Mouse (Mus musculus) midbrain, embryonic 14.5 days (tissue): Measurements from ENCODE around the gene Slc35a5. TPM values are rescaled to one million over a fixed set of nuclear protein-coding genes. Genes with fewer than 3 reads are reported as not detected.

Source experiments
- ATAC-seq: fragments of 200-750 bp; cut with Nextera tagmentation; 2 replicates; pipeline ENCODE4 v1.8.0; 2017; ENCODE audit warnings: moderate number of reproducible peaks, moderate library complexity; ENCODE audit not compliant: low FRiP score, low TSS enrichment
- DNase-seq: peaks from one replicate; pipeline ENCODE4 v3.0.0-alpha.2; 2015
- H3K27ac ChIP-seq: fragments of 300-500 bp; sonication (generic); replicated peaks from 2 replicates; pipeline ENCODE4 v1.5.1; 2014; ENCODE audit warnings: mild to moderate bottlenecking, low read depth, low read length, moderate library complexity
- H3K27me3 ChIP-seq: fragments of 300-500 bp; sonication (generic); 2 replicates; pipeline ENCODE4 v1.6.1; 2014; ENCODE audit warnings: low read length, control low read depth, mixed read lengths; ENCODE audit not compliant: control insufficient read depth, insufficient read depth
- H3K36me3 ChIP-seq: fragments of 300-500 bp; sonication (generic); 2 replicates; pipeline ENCODE4 v1.6.1; 2014; ENCODE audit warnings: low read length, control low read depth; ENCODE audit not compliant: control insufficient read depth, insufficient read depth
- H3K4me1 ChIP-seq: fragments of 300-500 bp; sonication (generic); 2 replicates; pipeline ENCODE4 v1.6.1; 2014; ENCODE audit warnings: mild to moderate bottlenecking, antibody characterized with exemption, low read length, control low read depth; ENCODE audit not compliant: control insufficient read depth, insufficient read depth
- H3K4me2 ChIP-seq: fragments of 300-500 bp; sonication (generic); 2 replicates; pipeline ENCODE4 v1.6.1; 2014; ENCODE audit warnings: mild to moderate bottlenecking, low read length, moderate library complexity
- H3K4me3 ChIP-seq: fragments of 300-500 bp; sonication (generic); replicated peaks from 2 replicates; pipeline ENCODE4 v1.5.1; 2014; ENCODE audit warnings: low read depth, low read length
- H3K9ac ChIP-seq: fragments of 300-500 bp; sonication (generic); replicated peaks from 2 replicates; pipeline ENCODE4 v1.6.1; 2014; ENCODE audit warnings: mild to moderate bottlenecking, low read length, moderate library complexity
- H3K9me3 ChIP-seq: fragments of 300-500 bp; sonication (generic); 2 replicates; pipeline ENCODE4 v1.6.1; 2016; ENCODE audit warnings: low read length, control low read depth, mixed read lengths; ENCODE audit not compliant: control insufficient read depth
- WGBS: fragments of 180-500 bp; shearing (Covaris S2); extraction: QIAGEN DNeasy Blood & Tissue Kit; methylation state at CpG from one replicate; pipeline ENCODE4 v1.1.7; 2014; 5-methylcytosine and 5-hydroxymethylcytosine counted together
- polyA plus RNA-seq: library from polyadenylated mRNA; unstranded; fragments of >200 nt; fragmentation: Nextera tagmentation; extraction: Ambion mirVana; gene quantifications from 2 replicates; pipeline ENCODE4 v1.2.1, GENCODE M21; 2014

Gene Slc35a5
- polyA plus RNA-seq = 24.0 and 29.8 TPM in 2 replicates

GRCm38 (mm10) chr16:45158522-45159388 is at the start of gene Slc35a5, which contains the start of gene Atg3:
Gene Slc35a5, minus strand, starts transcription at chr16:45158706.
Gene Atg3, plus strand, starts transcription at chr16:45158785.
- peak; percentile 98 for ATAC-seq
- peak within 1 kb of the TSS; percentile 86 for H3K27ac ChIP-seq
- peak within 1 kb of the TSS; percentile 87 for H3K9ac ChIP-seq
- peak within 1 kb of the TSS; percentile 72 for H3K4me2 ChIP-seq
- peaks cover 25% of the 10 kb centered on the region for H3K4me1 ChIP-seq
- under 1% methylated on average over 63 of the region's 64 CpGs for WGBS
- H3K4me3 ChIP-seq = peak within 1 kb of the TSS; percentile 92
- H3K27me3 ChIP-seq = no peaks in the 10 kb centered on the region
- no peaks in the 10 kb centered on the region for H3K9me3 ChIP-seq
- DNase-seq = peak; percentile 99
- peaks cover 7% of the 10 kb centered on the region; the same call in 1 of the 2 replicates for H3K36me3 ChIP-seq

- no peaks in the 10 kb centered on the region for H3K4me1 ChIP-seq
- no peak overlapping the region for H3K9ac ChIP-seq
- no peak overlapping the region for H3K4me3 ChIP-seq
- no peak for DNase-seq
- no peak overlapping the region for H3K27ac ChIP-seq
- H3K27me3 ChIP-seq = no peaks in the 10 kb centered on the region
- 76% methylated on average over 12 of the region's 12 CpGs for WGBS
- H3K9me3 ChIP-seq = no peaks in the 10 kb centered on the region
- H3K36me3 ChIP-seq = no peaks in the 10 kb centered on the region
- ATAC-seq = no peak
- no peak overlapping the region for H3K4me2 ChIP-seq
These were observed 46.6 kb upstream of the Slc35a5 start for GRCm38 (mm10) chr16:45204859-45205670.

- no peak overlapping the region for H3K4me3 ChIP-seq
- DNase-seq (no peak), ATAC-seq (no peak)
- no peaks in the 10 kb centered on the region for H3K9me3 ChIP-seq
- H3K4me2 ChIP-seq = no peak overlapping the region
- H3K9ac ChIP-seq = no peak overlapping the region
- no peaks in the 10 kb centered on the region for H3K27me3 ChIP-seq
- H3K4me1 ChIP-seq = no peaks in the 10 kb centered on the region
- WGBS = 87% methylated on average over 4 of the region's 4 CpGs
- H3K27ac ChIP-seq = no peak overlapping the region
- H3K36me3 ChIP-seq = no peaks in the 10 kb centered on the region
These were observed 45.9 kb upstream of the Slc35a5 start for GRCm38 (mm10) chr16:45204438-45204837.

GRCm38 (mm10) chr16:45201395-45201794 is 42.9 kb upstream of the Slc35a5 start:
- ATAC-seq (no peak), DNase-seq (no peak)
- H3K36me3 ChIP-seq = no peaks in the 10 kb centered on the region
- H3K4me3 ChIP-seq = no peak overlapping the region
- 96% methylated on average over 2 of the region's 2 CpGs for WGBS
- H3K9me3 ChIP-seq = no peaks in the 10 kb centered on the region
- H3K4me1 ChIP-seq = no peaks in the 10 kb centered on the region
- no peaks in the 10 kb centered on the region for H3K27me3 ChIP-seq
- H3K27ac ChIP-seq = no peak overlapping the region
- H3K9ac ChIP-seq = no peak overlapping the region
- no peak overlapping the region for H3K4me2 ChIP-seq

GRCm38 (mm10) chr16:45196816-45197215 is 38.3 kb upstream of the Slc35a5 start:
- Histone ChIP-seq H3K4me1 (no peaks in the 10 kb centered on the region), H3K27ac (no peak overlapping the region), H3K4me3 (no peak overlapping the region), H3K9me3 (no peaks in the 10 kb centered on the region), H3K27me3 (no peaks in the 10 kb centered on the region), H3K4me2 (no peak overlapping the region), H3K9ac (no peak overlapping the region), H3K36me3 (no peaks in the 10 kb centered on the region)
- peak; percentile 65 for ATAC-seq
- whole genome bisulfite sequencing = 29% methylated on average over 6 of the region's 6 CpGs
- DNase-seq = peak; percentile 95

GRCm38 (mm10) chr16:45192613-45193012 is 34.1 kb upstream of the Slc35a5 start:
- H3K9me3 ChIP-seq = no peaks in the 10 kb centered on the region
- H3K27me3 ChIP-seq = no peaks in the 10 kb centered on the region
- ATAC-seq = peak; percentile 59
- no peaks in the 10 kb centered on the region for H3K4me1 ChIP-seq
- WGBS = 8% methylated on average over 1 of the region's 1 CpGs
- no peak overlapping the region for H3K4me2 ChIP-seq
- DNase-seq = peak; percentile 90
- H3K9ac ChIP-seq = no peak overlapping the region
- peaks cover 9% of the 10 kb centered on the region; the same call in 1 of the 2 replicates for H3K36me3 ChIP-seq
- no peak overlapping the region for H3K27ac ChIP-seq
- no peak overlapping the region for H3K4me3 ChIP-seq

DNA sequence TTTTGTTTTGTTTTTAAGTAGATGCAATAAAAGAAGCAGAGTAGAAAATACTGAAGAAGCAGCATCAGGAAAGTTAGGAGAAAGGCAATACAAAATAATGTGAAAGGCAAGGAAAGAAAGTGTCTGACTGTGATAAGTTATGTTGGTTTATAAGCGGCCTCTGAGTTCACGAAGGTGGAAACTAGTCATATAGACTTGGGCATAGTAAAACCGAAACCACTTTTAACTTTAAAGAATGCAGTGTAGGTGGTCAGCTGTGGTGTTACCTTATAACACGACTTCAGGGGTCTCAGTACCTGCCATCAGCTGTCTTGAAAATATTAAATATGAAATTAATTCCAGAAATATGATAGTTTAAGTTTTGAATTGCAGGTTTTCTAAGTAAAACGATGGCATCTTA is 23.3 kb upstream of the Slc35a5 start:
- H3K4me3 ChIP-seq = no peak overlapping the region
- ATAC-seq = no peak

DNA sequence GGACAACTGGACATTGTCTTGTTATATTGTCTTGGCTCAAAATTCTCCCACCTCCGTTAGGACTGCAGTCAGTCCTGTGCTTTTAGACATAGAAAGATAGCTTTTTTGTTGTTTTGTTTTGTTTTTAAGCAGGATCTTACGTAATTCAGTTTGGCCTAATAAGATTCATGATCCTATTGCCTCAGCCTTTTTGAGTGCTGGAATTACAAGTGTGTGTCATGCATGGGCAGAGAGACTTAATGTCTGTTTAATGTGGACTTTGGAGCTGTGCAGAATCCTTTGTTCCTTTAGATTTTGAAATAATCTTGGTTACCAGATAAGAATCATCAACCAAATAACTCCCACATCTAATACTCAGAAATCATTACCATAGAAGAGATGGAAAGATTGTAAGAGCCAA is 20.0 kb upstream of the Slc35a5 start:
- Histone ChIP-seq H3K36me3 (peaks cover 21% of the 10 kb centered on the region), H3K4me1 (no peaks in the 10 kb centered on the region), H3K4me3 (no peak overlapping the region), H3K9me3 (no peaks in the 10 kb centered on the region), H3K9ac (no peak overlapping the region), H3K27ac (no peak overlapping the region), H3K27me3 (no peaks in the 10 kb centered on the region), H3K4me2 (no peak overlapping the region)
- 80% methylated on average over 2 of the region's 2 CpGs for WGBS
- DNase-seq = no peak
- no peak for ATAC-seq

More for the DNA sequence above, 23.3 kb upstream of the Slc35a5 start:
- 92% methylated on average over 5 of the region's 5 CpGs for WGBS
- H3K4me1 ChIP-seq = no peaks in the 10 kb centered on the region
- peaks cover 22% of the 10 kb centered on the region for H3K36me3 ChIP-seq
- no peak overlapping the region for H3K27ac ChIP-seq
- H3K4me2 ChIP-seq = no peak overlapping the region
- H3K27me3 ChIP-seq = no peaks in the 10 kb centered on the region
- DNase-seq = no peak
- H3K9me3 ChIP-seq = no peaks in the 10 kb centered on the region
- no peak overlapping the region for H3K9ac ChIP-seq
